Mouse (Mus musculus) liver, embryonic 15.5 days (tissue): Measurements from ENCODE around the gene Csrnp1. TPM values are rescaled to one million over a fixed set of nuclear protein-coding genes. Genes with fewer than 3 reads are reported as not detected.

Experiments used
- ATAC-seq: fragments of 200-750 bp; cut with Nextera tagmentation; 2 replicates; pipeline ENCODE4 v1.8.0; 2017; ENCODE audit warnings: moderate number of reproducible peaks, mild to moderate bottlenecking, moderate library complexity; ENCODE audit not compliant: insufficient read depth
- H3K27ac ChIP-seq: fragments of 300-500 bp; sonication (generic); replicated peaks from 2 replicates; pipeline ENCODE4 v1.5.1; 2015; ENCODE audit warnings: mild to moderate bottlenecking, inconsistent platforms
- H3K27me3 ChIP-seq: fragments of 300-500 bp; sonication (generic); 2 replicates; pipeline ENCODE4 v1.6.1; 2015; ENCODE audit warnings: mild to moderate bottlenecking, inconsistent platforms
- H3K36me3 ChIP-seq: fragments of 300-500 bp; sonication (generic); replicated peaks from 2 replicates; pipeline ENCODE4 v1.6.1; 2015; ENCODE audit warnings: moderate library complexity, mild to moderate bottlenecking, inconsistent platforms
- H3K4me1 ChIP-seq: fragments of 300-500 bp; sonication (generic); replicated peaks from 2 replicates; pipeline ENCODE4 v1.6.1; 2015; ENCODE audit warnings: inconsistent platforms
- H3K4me2 ChIP-seq: fragments of 300-500 bp; sonication (generic); 2 replicates; pipeline ENCODE4 v1.6.1; 2015; ENCODE audit warnings: moderate library complexity, mild to moderate bottlenecking, inconsistent platforms
- H3K4me3 ChIP-seq: fragments of 300-500 bp; sonication (generic); replicated peaks from 2 replicates; pipeline ENCODE4 v1.5.1; 2015; ENCODE audit warnings: mild to moderate bottlenecking, inconsistent platforms
- H3K9ac ChIP-seq: fragments of 300-500 bp; sonication (generic); 2 replicates; pipeline ENCODE4 v1.6.1; 2015; ENCODE audit warnings: moderate library complexity, mild to moderate bottlenecking, inconsistent platforms
- H3K9me3 ChIP-seq: fragments of 300-500 bp; sonication (generic); replicated peaks from 2 replicates; pipeline ENCODE4 v1.6.1; 2016; ENCODE audit warnings: inconsistent platforms
- WGBS: fragments of 180-500 bp; shearing (Covaris S2); methylation state at CpG from one replicate; pipeline ENCODE4 v1.1.7; 2015; ENCODE audit warnings: mixed read lengths; ENCODE audit not compliant: insufficient replicate concordance; 5-methylcytosine and 5-hydroxymethylcytosine counted together
- polyA plus RNA-seq: library from polyadenylated mRNA; unstranded; fragments of >200 nt; fragmentation: Nextera tagmentation; extraction: Ambion mirVana; gene quantifications from 2 replicates; pipeline ENCODE4 v1.2.1, GENCODE M21; 2015

Gene Csrnp1
- polyA plus RNA-seq, 1 experiment from 2014 or later, result 2.0 TPM

GRCm38 (mm10) chr9:119966221-119966910 lies 18.1 kb downstream of the Csrnp1 start:
- no peaks in the 10 kb centered on the region for H3K9me3 ChIP-seq
- no peak overlapping the region for H3K4me2 ChIP-seq
- no peak overlapping the region for H3K27ac ChIP-seq
- H3K9ac ChIP-seq, result no peak overlapping the region
- no peak for ATAC-seq
- H3K27me3 ChIP-seq, result no peaks in the 10 kb centered on the region
- H3K4me1 ChIP-seq, result peaks cover 22% of the 10 kb centered on the region; the same call in 1 of the 2 replicates
- WGBS, result 80% methylated on average over 26 of the region's 26 CpGs
- H3K36me3 ChIP-seq, result 0 out of 2 replicates have a peak, but pooled peaks cover 4% of the 10 kb centered on the region
- H3K4me3 ChIP-seq, result no peak overlapping the region

DNA sequence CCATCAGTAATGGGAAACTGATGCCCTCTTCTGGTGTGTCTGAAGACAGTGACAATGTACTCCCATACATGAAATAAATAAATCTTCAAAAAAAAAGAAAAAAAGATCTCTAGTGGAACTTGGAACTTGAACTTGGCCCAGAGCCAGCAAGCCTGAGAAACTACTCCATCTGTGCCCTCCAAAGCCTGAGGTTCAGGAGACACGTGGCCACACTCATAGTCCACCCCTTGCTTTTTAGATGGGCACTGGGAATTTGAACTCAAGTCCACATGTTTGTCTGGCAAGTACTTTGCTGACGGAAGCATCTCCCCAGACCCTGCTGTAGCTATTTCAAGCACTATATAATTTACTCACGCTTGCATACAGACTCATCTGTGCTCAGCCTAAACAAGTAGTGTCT lies 19.3 kb downstream of the Csrnp1 start:
- ATAC-seq, result no peak
- no peak overlapping the region for H3K4me3 ChIP-seq
- H3K4me2 ChIP-seq, result no peak overlapping the region
- H3K36me3 ChIP-seq, result no peaks in the 10 kb centered on the region
- no peaks in the 10 kb centered on the region for H3K27me3 ChIP-seq
- no peak overlapping the region for H3K27ac ChIP-seq
- H3K9me3 ChIP-seq, result no peaks in the 10 kb centered on the region
- peaks cover 19% of the 10 kb centered on the region; the same call in 1 of the 2 replicates for H3K4me1 ChIP-seq
- WGBS, result 46% methylated on average over 3 of the region's 3 CpGs
- no peak overlapping the region for H3K9ac ChIP-seq

DNA sequence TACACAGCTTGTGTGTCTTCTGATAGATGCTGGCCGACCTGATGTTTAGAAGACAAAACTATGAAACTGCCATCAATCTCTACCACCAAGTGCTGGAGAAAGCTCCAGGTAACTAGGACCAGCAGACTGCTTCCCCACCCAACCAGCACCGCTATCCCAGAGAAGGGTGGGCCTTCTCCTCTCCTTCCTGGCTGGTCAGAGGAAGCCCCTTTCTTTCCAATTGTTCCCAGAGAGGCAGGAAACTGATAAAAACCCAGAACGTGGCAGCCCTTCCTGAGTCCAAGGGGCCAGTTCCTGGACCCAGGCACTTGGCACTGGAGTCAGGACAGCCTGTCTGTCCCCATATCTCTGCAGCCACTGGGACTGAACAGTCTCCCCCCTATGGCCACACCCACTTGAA lies 20.3 kb downstream of the Csrnp1 start:
- ATAC-seq, result no peak
- Histone ChIP-seq H3K4me1 (peaks cover 19% of the 10 kb centered on the region; the same call in 1 of the 2 replicates), H3K9ac (no peak overlapping the region), H3K27me3 (no peaks in the 10 kb centered on the region), H3K4me2 (no peak overlapping the region), H3K36me3 (no peaks in the 10 kb centered on the region), H3K4me3 (no peak overlapping the region), H3K27ac (no peak overlapping the region), H3K9me3 (no peaks in the 10 kb centered on the region)
- 42% methylated on average over 3 of the region's 3 CpGs for WGBS

GRCm38 (mm10) chr9:119962987-119963667 lies 21.3 kb downstream of the Csrnp1 start:
- peak overlapping the region; percentile 41; the same call in 1 of the 2 replicates for H3K4me2 ChIP-seq

DNA sequence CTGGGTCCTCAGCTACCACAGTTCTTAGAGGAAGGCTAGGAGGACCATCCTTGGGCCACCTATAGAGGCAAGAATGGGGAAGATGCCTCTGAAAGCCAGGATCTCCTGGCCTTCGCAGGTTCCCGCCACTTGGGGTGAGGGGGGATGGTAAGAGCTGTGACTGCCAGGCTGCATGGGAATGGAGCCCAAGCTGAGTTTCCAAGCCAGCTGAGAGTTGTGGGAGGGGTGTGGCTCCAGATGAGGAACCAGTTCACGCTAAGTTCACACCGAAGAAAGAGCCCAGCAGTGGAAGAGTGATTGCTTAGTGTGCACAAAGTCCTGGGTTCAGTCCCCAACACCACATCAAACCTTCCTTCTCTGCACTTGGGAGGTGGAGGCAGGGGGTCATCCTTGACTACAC lies 22.2 kb downstream of the Csrnp1 start:
- Histone ChIP-seq H3K9ac (no peak overlapping the region), H3K4me2 (no peak overlapping the region), H3K36me3 (no peaks in the 10 kb centered on the region), H3K27me3 (no peaks in the 10 kb centered on the region), H3K9me3 (no peaks in the 10 kb centered on the region), H3K4me3 (no peak overlapping the region), H3K4me1 (peaks cover 19% of the 10 kb centered on the region; the same call in 1 of the 2 replicates), H3K27ac (no peak overlapping the region)
- WGBS, result 56% methylated on average over 4 of the region's 4 CpGs
- ATAC-seq, result no peak

More at GRCm38 (mm10) chr9:119962987-119963667, 21.3 kb downstream of the Csrnp1 start:
- ATAC-seq, result 0 out of 2 replicates have a peak, but pooled peaks have one; percentile 30
- H3K4me1 ChIP-seq, result peaks cover 19% of the 10 kb centered on the region; the same call in 1 of the 2 replicates
- WGBS, result 14% methylated on average over 21 of the region's 21 CpGs
- no peaks in the 10 kb centered on the region for H3K27me3 ChIP-seq
- H3K27ac ChIP-seq, result no peak overlapping the region
- no peaks in the 10 kb centered on the region for H3K36me3 ChIP-seq
- H3K9me3 ChIP-seq, result no peaks in the 10 kb centered on the region
- H3K9ac ChIP-seq, result no peak overlapping the region
- H3K4me3 ChIP-seq, result no peak overlapping the region

- ATAC-seq, result no peak
Measured at GRCm38 (mm10) chr9:119958835-119959234, 25.6 kb downstream of the Csrnp1 start.

GRCm38 (mm10) chr9:119951388-119951787 lies 33.1 kb downstream of the Csrnp1 start:
- no peak overlapping the region for H3K4me3 ChIP-seq
- H3K4me2 ChIP-seq, result no peak overlapping the region
- H3K4me1 ChIP-seq, result no peaks in the 10 kb centered on the region
- H3K36me3 ChIP-seq, result no peaks in the 10 kb centered on the region
- ATAC-seq, result no peak
- H3K9me3 ChIP-seq, result no peaks in the 10 kb centered on the region
- H3K9ac ChIP-seq, result no peak overlapping the region
- no peak overlapping the region for H3K27ac ChIP-seq
- WGBS, result 60% methylated on average over 9 of the region's 9 CpGs
- H3K27me3 ChIP-seq, result no peaks in the 10 kb centered on the region

More at GRCm38 (mm10) chr9:119958835-119959234, 25.6 kb downstream of the Csrnp1 start:
- Histone ChIP-seq H3K4me1 (peaks cover 11% of the 10 kb centered on the region; the same call in 1 of the 2 replicates), H3K9me3 (no peaks in the 10 kb centered on the region), H3K27ac (no peak overlapping the region), H3K4me2 (no peak overlapping the region), H3K36me3 (no peaks in the 10 kb centered on the region), H3K4me3 (no peak overlapping the region), H3K9ac (no peak overlapping the region), H3K27me3 (no peaks in the 10 kb centered on the region)
- WGBS, result 59% methylated on average over 9 of the region's 9 CpGs

DNA sequence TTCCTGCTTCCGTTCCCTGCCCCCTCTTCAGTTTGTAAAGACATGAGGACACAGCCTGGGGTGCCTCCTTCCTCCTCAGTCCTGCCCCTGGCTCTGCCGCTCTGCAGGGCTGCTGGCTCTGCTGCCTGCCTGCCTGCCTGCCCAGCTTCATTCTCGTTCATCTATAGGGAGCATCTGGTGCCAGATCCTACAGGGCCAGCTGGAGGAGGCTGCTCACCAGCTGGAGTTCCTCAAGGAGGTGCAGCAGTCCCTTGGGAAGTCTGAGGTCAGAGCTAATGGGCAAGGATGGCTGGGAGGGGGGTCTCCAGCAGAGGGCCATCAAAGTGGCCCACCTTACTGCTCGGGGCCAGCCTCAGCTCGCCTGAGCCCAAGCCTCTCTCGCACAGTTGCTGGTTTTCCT lies 34.0 kb downstream of the Csrnp1 start:
- no peak for ATAC-seq

GRCm38 (mm10) chr9:119948804-119949203 lies 35.7 kb downstream of the Csrnp1 start:
- 9% methylated on average over 3 of the region's 3 CpGs for whole genome bisulfite sequencing
- Histone ChIP-seq H3K27ac (no peak overlapping the region), H3K4me3 (no peak overlapping the region), H3K9ac (no peak overlapping the region), H3K36me3 (no peaks in the 10 kb centered on the region), H3K4me1 (no peaks in the 10 kb centered on the region), H3K27me3 (no peaks in the 10 kb centered on the region), H3K9me3 (no peaks in the 10 kb centered on the region), H3K4me2 (no peak overlapping the region)
- ATAC-seq, result no peak

More for the DNA sequence above, 34.0 kb downstream of the Csrnp1 start:
- H3K9me3 ChIP-seq, result no peaks in the 10 kb centered on the region
- H3K36me3 ChIP-seq, result no peaks in the 10 kb centered on the region
- no peak overlapping the region for H3K27ac ChIP-seq
- 55% methylated on average over 6 of the region's 6 CpGs for WGBS
- no peaks in the 10 kb centered on the region for H3K27me3 ChIP-seq
- no peak overlapping the region for H3K9ac ChIP-seq
- no peak overlapping the region for H3K4me2 ChIP-seq
- no peaks in the 10 kb centered on the region for H3K4me1 ChIP-seq
- H3K4me3 ChIP-seq, result no peak overlapping the region

DNA sequence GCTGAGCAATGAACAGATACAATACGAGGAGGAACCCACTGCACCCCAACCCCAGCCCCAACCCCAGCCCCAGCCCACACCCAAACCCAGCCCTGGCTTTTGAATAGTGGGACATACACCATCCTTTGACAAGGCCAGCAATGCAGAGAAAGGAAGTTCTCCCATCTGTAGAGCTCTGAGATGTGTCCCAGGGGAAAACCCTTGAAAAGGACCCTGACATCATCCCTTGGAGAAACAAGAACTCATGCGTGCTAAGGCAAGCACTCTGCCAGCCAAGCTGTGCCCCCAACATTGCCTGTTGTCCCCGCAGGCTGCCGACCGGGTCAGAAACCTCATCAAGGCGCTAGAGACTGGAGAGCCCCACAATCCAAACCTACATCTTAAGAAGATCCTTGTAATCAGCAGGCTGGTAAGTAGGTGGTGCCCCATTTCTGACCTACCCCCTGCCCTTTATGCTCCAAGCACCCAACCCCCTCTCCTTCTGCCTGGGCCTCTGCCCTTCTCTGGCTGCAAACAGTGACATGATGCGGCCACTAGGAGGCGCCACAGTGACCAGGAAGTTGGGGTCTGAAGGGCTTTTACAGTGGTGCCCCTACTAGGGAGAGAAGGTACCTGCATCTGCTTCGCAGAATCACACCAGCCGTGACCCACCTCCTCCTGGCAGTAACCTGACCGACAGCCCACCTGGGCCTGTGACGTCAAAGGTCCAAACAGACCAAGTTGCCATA lies 39.1 kb downstream of the Csrnp1 start:
- Histone ChIP-seq H3K4me1 (no peaks in the 10 kb centered on the region), H3K36me3 (no peaks in the 10 kb centered on the region), H3K9ac (no peak overlapping the region), H3K27ac (no peak overlapping the region), H3K4me3 (no peak overlapping the region), H3K9me3 (no peaks in the 10 kb centered on the region), H3K27me3 (no peaks in the 10 kb centered on the region), H3K4me2 (no peak overlapping the region)
- ATAC-seq, result no peak
- WGBS, result 63% methylated on average over 12 of the region's 12 CpGs

DNA sequence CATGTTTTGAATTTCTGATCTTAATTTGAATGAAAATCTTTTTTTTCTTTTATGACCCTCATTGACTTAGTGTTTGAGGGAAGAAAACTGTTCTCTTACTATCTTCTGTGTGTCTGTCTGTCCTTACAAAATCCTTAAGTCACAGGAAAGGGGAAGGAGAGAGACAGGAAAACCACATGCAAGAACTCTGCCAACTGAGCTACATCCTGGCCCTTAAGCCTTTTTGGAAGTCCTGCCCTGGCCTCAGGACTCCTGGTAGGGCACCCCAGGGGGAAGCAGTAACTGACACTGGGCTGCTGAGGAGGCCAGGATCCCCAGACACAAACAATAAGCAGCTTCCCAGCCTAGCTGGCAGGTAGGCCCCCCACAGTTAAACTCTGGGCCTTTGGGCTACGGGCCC lies 41.1 kb downstream of the Csrnp1 start:
- Histone ChIP-seq H3K9ac (no peak overlapping the region), H3K4me1 (no peaks in the 10 kb centered on the region), H3K4me2 (no peak overlapping the region), H3K4me3 (no peak overlapping the region), H3K27me3 (no peaks in the 10 kb centered on the region), H3K36me3 (no peaks in the 10 kb centered on the region), H3K9me3 (no peaks in the 10 kb centered on the region), H3K27ac (no peak overlapping the region; the same call in 1 of the 2 replicates)
- WGBS, result 45% methylated on average over 1 of the region's 1 CpGs
- ATAC-seq, result no peak
